Mouse (Mus musculus): ENCODE data around the gene Map3k1. TPM values are rescaled to one million over a fixed set of nuclear protein-coding genes. Genes with fewer than 3 reads are reported as not detected.

Gene Map3k1
- polyA plus RNA-seq, 1 experiment from 2014 or later, result 13.5 TPM

DNA sequence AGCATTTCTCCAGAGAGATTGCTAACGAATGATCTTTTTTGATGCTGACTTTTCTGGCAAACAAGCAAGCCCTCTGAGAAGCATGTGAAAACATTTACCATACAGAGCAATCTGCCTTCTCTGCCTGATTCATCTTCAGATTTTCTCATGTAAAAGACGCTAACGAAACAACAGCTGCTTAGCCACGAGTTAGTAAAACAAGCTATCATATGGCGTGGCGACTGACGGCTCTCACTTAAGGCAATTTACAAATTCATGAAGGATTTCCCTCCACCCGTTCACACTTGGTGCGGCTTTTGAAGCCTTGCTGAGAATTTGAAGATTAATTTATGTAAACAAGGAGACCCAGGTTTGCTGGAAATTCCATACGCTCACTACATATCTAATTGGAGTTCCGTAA, 25.8 kb upstream of the Map3k1 start:
- Histone ChIP-seq H3K4me1 (ENCODE audit: control insufficient read depth, insufficient read depth, low read depth, low read length) (no peaks in the 10 kb centered on the region), H3K36me3 (ENCODE audit: control insufficient read depth, insufficient read depth, low read length) (no peaks in the 10 kb centered on the region), H3K9ac (ENCODE audit: low read depth, low read length) (no peak overlapping the region), H3K27ac (ENCODE audit: low read depth, low read length) (no peak overlapping the region), H3K27me3 (replicated peaks; ENCODE audit: control insufficient read depth, insufficient read depth, low read length) (no peaks in the 10 kb centered on the region), H3K4me3 (ENCODE audit: low read length) (no peak overlapping the region), H3K4me2 (ENCODE audit: low read length) (peak overlapping the region; percentile 36; the same call in 1 of the 2 replicates), H3K9me3 (ENCODE audit: control insufficient read depth, low read length) (no peaks in the 10 kb centered on the region)
- 48% methylated on average over 11 of the region's 11 CpGs for WGBS
- ATAC-seq, result no peak

DNA sequence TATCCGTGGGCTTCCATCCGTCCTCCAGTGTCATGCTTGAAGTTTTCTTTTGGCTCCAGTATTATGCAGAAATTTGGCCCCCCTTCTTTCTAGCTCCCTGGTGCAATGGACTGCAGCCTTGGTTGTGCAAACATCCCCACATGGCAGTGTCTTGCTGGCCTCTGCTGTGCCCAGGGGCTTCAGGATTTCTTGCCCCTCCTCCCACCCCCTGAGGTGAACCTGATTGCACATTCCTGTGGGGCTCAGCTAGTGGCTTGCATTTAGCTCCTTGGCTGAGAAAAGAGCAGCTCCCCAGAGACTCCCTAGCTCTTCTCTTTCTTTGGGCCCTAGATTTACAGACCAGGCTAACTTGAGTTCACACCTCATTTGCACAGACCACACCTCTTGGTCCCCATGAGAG, 20.7 kb upstream of the Map3k1 start:
- Histone ChIP-seq H3K4me1 (ENCODE audit: control insufficient read depth, insufficient read depth, low read depth, low read length) (no peaks in the 10 kb centered on the region), H3K27me3 (replicated peaks; ENCODE audit: control insufficient read depth, insufficient read depth, low read length) (no peaks in the 10 kb centered on the region), H3K9ac (ENCODE audit: low read depth, low read length) (no peak overlapping the region), H3K4me3 (ENCODE audit: low read length) (no peak overlapping the region), H3K4me2 (ENCODE audit: low read length) (no peak overlapping the region), H3K9me3 (ENCODE audit: control insufficient read depth, low read length) (no peaks in the 10 kb centered on the region), H3K36me3 (ENCODE audit: control insufficient read depth, insufficient read depth, low read length) (no peaks in the 10 kb centered on the region), H3K27ac (ENCODE audit: low read depth, low read length) (no peak overlapping the region)
- ATAC-seq, result no peak
- WGBS, result 35% methylated on average over 2 of the region's 2 CpGs

DNA sequence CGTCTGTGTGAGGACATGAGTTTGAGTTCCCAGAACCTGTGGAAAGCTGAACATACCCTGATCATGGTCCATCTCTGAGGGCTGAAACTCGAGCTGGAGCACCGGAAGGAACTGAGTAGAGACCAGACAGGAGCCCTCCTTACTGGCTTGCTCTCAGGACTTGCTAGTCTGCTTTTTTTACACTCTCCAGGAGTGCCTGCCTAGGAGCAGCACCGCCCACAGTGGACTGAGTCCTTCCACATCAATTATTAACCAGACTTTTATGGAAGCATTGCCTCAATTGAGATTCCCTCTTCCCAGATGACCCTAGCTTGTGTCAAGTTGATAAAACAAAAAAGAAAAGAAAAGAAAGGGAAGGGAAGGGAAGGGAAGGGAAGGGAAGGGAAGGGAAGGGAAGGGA, 18.7 kb upstream of the Map3k1 start:
- no peak overlapping the region for H3K27ac ChIP-seq (ENCODE audit: low read depth, low read length)
- 76% methylated on average over 4 of the region's 4 CpGs for WGBS
- ATAC-seq, result no peak
- no peaks in the 10 kb centered on the region for H3K4me1 ChIP-seq (ENCODE audit: control insufficient read depth, insufficient read depth, low read depth, low read length)
- no peak overlapping the region for H3K9ac ChIP-seq (ENCODE audit: low read depth, low read length)
- no peaks in the 10 kb centered on the region for H3K27me3 ChIP-seq (replicated peaks; ENCODE audit: control insufficient read depth, insufficient read depth, low read length)
- H3K4me3 ChIP-seq (ENCODE audit: low read length), result no peak overlapping the region
- H3K4me2 ChIP-seq (ENCODE audit: low read length), result no peak overlapping the region
- no peaks in the 10 kb centered on the region for H3K36me3 ChIP-seq (ENCODE audit: control insufficient read depth, insufficient read depth, low read length)
- no peaks in the 10 kb centered on the region for H3K9me3 ChIP-seq (ENCODE audit: control insufficient read depth, low read length)

DNA sequence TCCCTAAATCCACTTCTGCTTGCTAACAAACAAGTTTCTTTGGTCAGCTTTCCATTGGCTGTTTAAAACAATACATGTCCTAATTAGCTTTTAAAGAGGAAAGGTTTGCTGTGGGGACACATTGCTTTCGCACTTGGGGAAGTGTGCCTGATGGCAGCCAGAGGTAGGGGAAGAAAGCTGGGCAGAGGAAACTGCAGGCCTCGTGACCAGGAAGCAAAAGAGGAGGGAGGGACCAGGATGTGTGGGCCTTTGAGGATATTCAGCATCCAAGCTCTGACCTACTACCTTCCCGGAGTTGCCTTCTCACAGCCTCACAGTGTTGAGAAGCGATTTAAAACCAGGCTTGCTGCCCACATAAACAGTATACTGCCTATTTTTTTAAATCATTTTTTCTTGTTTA, 15.4 kb upstream of the Map3k1 start:
- Histone ChIP-seq H3K4me2 (ENCODE audit: low read length) (no peak overlapping the region), H3K27me3 (replicated peaks; ENCODE audit: control insufficient read depth, insufficient read depth, low read length) (no peaks in the 10 kb centered on the region), H3K27ac (ENCODE audit: low read depth, low read length) (no peak overlapping the region), H3K9me3 (ENCODE audit: control insufficient read depth, low read length) (no peaks in the 10 kb centered on the region), H3K9ac (ENCODE audit: low read depth, low read length) (no peak overlapping the region), H3K4me3 (ENCODE audit: low read length) (no peak overlapping the region), H3K36me3 (ENCODE audit: control insufficient read depth, insufficient read depth, low read length) (no peaks in the 10 kb centered on the region), H3K4me1 (ENCODE audit: control insufficient read depth, insufficient read depth, low read depth, low read length) (no peaks in the 10 kb centered on the region)
- 69% methylated on average over 4 of the region's 4 CpGs for WGBS
- no peak for ATAC-seq

DNA sequence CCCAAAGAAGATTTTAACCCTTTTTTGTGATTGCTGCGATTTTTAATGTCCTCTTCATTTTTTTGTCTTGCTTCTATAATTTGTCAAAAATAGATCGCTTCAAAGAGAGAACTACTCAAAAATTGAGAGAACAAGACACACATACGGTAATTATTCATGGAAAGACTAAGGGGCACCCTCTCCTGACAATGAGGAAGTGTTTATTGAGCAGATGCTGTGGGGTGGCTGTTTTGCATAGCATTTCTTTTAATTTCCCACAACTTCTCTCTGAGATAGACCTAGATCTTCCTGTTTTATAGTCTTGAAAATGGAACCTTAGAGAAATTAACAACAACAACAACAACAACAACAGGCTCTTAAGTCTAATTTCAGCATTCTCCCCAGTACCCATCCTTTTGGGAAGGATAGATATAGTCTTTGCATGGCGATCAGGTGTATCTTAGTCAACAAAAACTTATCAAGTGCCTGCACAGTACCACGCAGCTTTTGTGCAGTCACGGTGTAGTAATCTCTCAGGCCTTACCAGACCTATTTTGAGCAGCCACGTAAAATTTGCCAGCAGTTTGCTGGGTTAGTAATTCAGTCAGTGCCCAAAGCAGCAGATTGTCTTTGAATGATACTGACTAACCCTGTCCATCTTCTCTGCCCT, 13.1 kb upstream of the Map3k1 start:
- H3K4me1 ChIP-seq (ENCODE audit: control insufficient read depth, insufficient read depth, low read depth, low read length), result no peaks in the 10 kb centered on the region
- no peaks in the 10 kb centered on the region for H3K36me3 ChIP-seq (ENCODE audit: control insufficient read depth, insufficient read depth, low read length)
- no peak overlapping the region for H3K4me2 ChIP-seq (ENCODE audit: low read length)
- no peak overlapping the region for H3K4me3 ChIP-seq (ENCODE audit: low read length)
- WGBS, result 87% methylated on average over 7 of the region's 7 CpGs
- no peak for ATAC-seq
- no peak overlapping the region for H3K9ac ChIP-seq (ENCODE audit: low read depth, low read length)
- no peaks in the 10 kb centered on the region for H3K9me3 ChIP-seq (ENCODE audit: control insufficient read depth, low read length)
- H3K27me3 ChIP-seq (replicated peaks; ENCODE audit: control insufficient read depth, insufficient read depth, low read length), result no peaks in the 10 kb centered on the region
- H3K27ac ChIP-seq (ENCODE audit: low read depth, low read length), result no peak overlapping the region

DNA sequence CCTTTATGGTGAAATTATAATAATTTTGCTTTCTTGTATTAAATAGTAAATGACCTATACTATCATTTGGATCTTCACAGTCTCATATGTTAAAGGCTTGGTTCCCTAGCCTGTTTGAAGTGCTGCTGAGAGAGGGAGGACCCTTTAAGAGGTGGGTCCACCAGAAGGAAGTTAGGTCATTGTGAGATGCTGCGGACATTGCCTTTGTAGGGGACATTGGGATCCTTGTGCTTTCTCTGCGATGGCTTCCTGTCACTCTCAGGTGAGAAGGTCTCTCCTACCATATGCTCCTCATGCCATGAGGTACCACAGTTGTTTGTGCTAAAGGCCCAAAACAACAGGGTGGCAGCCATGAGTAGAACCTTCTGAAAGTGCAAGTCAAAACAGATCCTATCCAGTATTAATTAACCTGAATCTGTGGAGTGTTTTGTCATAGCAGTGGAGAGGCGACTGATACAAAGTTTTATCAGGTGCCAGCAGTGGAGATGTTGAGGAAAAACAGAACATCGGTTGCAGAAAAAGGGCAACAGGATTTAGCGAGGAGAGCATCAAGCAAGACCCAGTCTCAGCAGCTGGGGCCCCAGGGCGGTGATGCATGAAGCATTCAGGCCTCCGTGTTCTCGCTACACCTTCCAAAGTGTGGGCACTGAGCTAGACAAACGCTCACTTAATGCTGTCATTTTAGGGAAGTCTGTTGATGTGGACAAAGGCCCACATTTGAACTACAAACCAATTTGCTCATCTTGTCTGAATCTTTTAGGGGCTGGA, 11.0 kb upstream of the Map3k1 start:
- H3K4me1 ChIP-seq (ENCODE audit: control insufficient read depth, insufficient read depth, low read depth, low read length), result no peaks in the 10 kb centered on the region
- 80% methylated on average over 9 of the region's 9 CpGs for WGBS

DNA sequence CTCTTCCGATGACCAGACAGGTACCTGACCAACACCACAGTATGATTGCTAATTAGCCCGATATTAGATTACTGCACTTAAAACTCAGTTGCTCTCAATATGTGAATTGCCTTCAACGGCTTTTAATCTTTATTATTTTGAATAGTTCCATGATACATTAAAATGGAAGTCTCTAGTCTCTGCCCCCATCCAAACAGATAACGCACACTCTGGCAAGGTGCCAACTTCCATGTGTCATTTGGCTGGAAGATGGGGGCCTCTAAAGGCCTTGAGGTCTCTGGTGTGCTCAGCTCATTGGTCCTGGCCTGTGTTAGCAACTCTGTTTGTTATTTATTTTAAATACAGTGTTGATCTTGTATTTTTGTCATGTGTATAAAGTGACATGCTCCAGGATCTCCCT, 10.3 kb upstream of the Map3k1 start:
- Histone ChIP-seq H3K9me3 (ENCODE audit: control insufficient read depth, low read length) (no peaks in the 10 kb centered on the region), H3K4me1 (ENCODE audit: control insufficient read depth, insufficient read depth, low read depth, low read length) (no peaks in the 10 kb centered on the region), H3K27me3 (replicated peaks; ENCODE audit: control insufficient read depth, insufficient read depth, low read length) (no peaks in the 10 kb centered on the region), H3K4me2 (ENCODE audit: low read length) (no peak overlapping the region), H3K36me3 (ENCODE audit: control insufficient read depth, insufficient read depth, low read length) (no peaks in the 10 kb centered on the region), H3K4me3 (ENCODE audit: low read length) (no peak overlapping the region), H3K9ac (ENCODE audit: low read depth, low read length) (no peak overlapping the region), H3K27ac (ENCODE audit: low read depth, low read length) (no peak overlapping the region)
- WGBS, result 85% methylated on average over 4 of the region's 4 CpGs
- no peak for ATAC-seq

More for the DNA sequence above, 11.0 kb upstream of the Map3k1 start:
- Histone ChIP-seq H3K4me2 (ENCODE audit: low read length) (no peak overlapping the region), H3K27ac (ENCODE audit: low read depth, low read length) (no peak overlapping the region), H3K9ac (ENCODE audit: low read depth, low read length) (no peak overlapping the region), H3K4me3 (ENCODE audit: low read length) (no peak overlapping the region), H3K36me3 (ENCODE audit: control insufficient read depth, insufficient read depth, low read length) (no peaks in the 10 kb centered on the region), H3K27me3 (replicated peaks; ENCODE audit: control insufficient read depth, insufficient read depth, low read length) (no peaks in the 10 kb centered on the region), H3K9me3 (ENCODE audit: control insufficient read depth, low read length) (no peaks in the 10 kb centered on the region)
- no peak for ATAC-seq

DNA sequence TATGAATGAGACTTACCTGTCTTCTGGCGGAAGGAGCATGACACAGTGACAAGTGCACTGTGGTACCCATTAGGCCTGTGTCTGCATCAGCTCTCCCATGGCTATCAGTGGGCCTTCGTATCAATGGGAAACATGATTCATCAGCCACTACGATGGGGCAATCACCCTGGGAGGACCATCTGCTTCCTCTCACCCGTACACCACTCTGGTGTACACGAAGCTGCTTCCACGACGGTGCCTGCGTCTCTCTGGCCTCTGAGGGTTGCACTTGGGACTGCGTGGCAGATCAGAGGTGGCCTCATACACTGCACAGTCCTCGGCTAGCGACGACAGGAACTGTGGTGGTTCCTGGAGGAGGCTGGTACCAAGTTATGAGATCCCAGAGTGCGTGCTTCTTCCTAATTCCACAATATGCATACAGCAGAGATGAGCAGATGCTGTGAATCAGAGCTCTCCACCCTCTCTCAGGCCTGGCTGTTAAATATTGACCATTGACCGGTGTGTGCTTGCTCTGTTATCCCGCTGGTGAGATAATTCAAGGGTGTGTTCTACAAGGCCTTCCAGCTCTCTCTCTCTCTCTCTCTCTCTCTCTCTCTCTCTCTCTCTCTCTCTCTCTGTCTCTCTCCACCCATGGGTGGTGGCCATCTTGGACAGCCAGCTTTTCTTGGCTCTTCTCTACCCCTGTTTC, 9.6 kb upstream of the Map3k1 start:
- 86% methylated on average over 15 of the region's 15 CpGs for WGBS
- ATAC-seq, result no peak
- no peak overlapping the region for H3K9ac ChIP-seq (ENCODE audit: low read depth, low read length)

DNA sequence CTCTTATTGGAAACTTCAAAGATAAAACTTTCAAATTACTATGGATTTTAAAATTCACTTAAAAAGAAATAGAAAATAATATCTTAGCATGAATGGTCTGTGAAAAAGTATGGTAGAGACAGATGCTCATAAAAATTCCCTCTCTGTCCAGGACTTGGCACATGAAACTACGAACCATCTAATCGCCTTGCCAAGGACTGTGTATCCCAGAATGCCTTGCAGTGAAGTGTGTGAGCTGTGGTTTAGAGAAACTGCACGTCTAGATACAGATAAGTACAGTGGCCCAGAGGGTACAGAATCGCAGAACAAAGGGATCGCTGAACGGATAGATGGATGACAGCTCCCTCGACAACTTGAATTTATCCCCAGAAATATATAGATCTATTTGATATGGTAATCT, 9.0 kb upstream of the Map3k1 start:
- no peak overlapping the region for H3K9ac ChIP-seq (ENCODE audit: low read depth, low read length)
- H3K36me3 ChIP-seq (ENCODE audit: control insufficient read depth, insufficient read depth, low read length), result no peaks in the 10 kb centered on the region
- no peak overlapping the region for H3K27ac ChIP-seq (ENCODE audit: low read depth, low read length)
- no peak for ATAC-seq
- 72% methylated on average over 7 of the region's 7 CpGs for WGBS
- no peak overlapping the region for H3K4me3 ChIP-seq (ENCODE audit: low read length)
- H3K9me3 ChIP-seq (ENCODE audit: control insufficient read depth, low read length), result no peaks in the 10 kb centered on the region
- no peaks in the 10 kb centered on the region for H3K4me1 ChIP-seq (ENCODE audit: control insufficient read depth, insufficient read depth, low read depth, low read length)
- H3K27me3 ChIP-seq (replicated peaks; ENCODE audit: control insufficient read depth, insufficient read depth, low read length), result no peaks in the 10 kb centered on the region
- no peak overlapping the region for H3K4me2 ChIP-seq (ENCODE audit: low read length)

More for the DNA sequence above, 9.6 kb upstream of the Map3k1 start:
- H3K4me3 ChIP-seq (ENCODE audit: low read length), result no peak overlapping the region
- H3K4me1 ChIP-seq (ENCODE audit: control insufficient read depth, insufficient read depth, low read depth, low read length), result no peaks in the 10 kb centered on the region
- H3K27ac ChIP-seq (ENCODE audit: low read depth, low read length), result no peak overlapping the region
- H3K4me2 ChIP-seq (ENCODE audit: low read length), result no peak overlapping the region
- H3K27me3 ChIP-seq (replicated peaks; ENCODE audit: control insufficient read depth, insufficient read depth, low read length), result no peaks in the 10 kb centered on the region
- H3K9me3 ChIP-seq (ENCODE audit: control insufficient read depth, low read length), result no peaks in the 10 kb centered on the region
- no peaks in the 10 kb centered on the region for H3K36me3 ChIP-seq (ENCODE audit: control insufficient read depth, insufficient read depth, low read length)

All from hindbrain, embryonic 16.5 days (tissue).